Mouse (Mus musculus) limb, embryonic 15.5 days (tissue): ENCODE data around the gene Pdf. TPM values are rescaled to one million over a fixed set of nuclear protein-coding genes. Genes with fewer than 3 reads are reported as not detected.

Source experiments
- ATAC-seq: fragments of 200-750 bp; cut with Nextera tagmentation; 2 replicates; pipeline ENCODE4 v1.8.0; 2017; ENCODE audit warnings: low read depth, moderate TSS enrichment; ENCODE audit not compliant: insufficient number of reproducible peaks, low FRiP score, low TSS enrichment
- H3K27ac ChIP-seq: fragments of 300-500 bp; sonication (generic); 2 replicates; pipeline ENCODE4 v1.5.1; 2015; ENCODE audit warnings: moderate library complexity, mild to moderate bottlenecking, inconsistent platforms
- H3K27me3 ChIP-seq: fragments of 300-500 bp; sonication (generic); 2 replicates; pipeline ENCODE4 v1.6.1; 2015; ENCODE audit warnings: inconsistent platforms
- H3K36me3 ChIP-seq: fragments of 300-500 bp; sonication (generic); 2 replicates; pipeline ENCODE4 v1.6.1; 2015; ENCODE audit warnings: inconsistent platforms
- H3K4me1 ChIP-seq: fragments of 300-500 bp; sonication (generic); 2 replicates; pipeline ENCODE4 v1.6.1; 2015; ENCODE audit warnings: inconsistent platforms
- H3K4me2 ChIP-seq: fragments of 300-500 bp; sonication (generic); 2 replicates; pipeline ENCODE4 v1.6.1; 2015; ENCODE audit warnings: mild to moderate bottlenecking, inconsistent platforms
- H3K4me3 ChIP-seq: fragments of 300-500 bp; sonication (generic); 2 replicates; pipeline ENCODE4 v1.5.1; 2015; ENCODE audit warnings: mild to moderate bottlenecking, inconsistent platforms
- H3K9ac ChIP-seq: fragments of 300-500 bp; sonication (generic); 2 replicates; pipeline ENCODE4 v1.6.1; 2015; ENCODE audit warnings: inconsistent platforms
- H3K9me3 ChIP-seq: fragments of 300-500 bp; sonication (generic); 2 replicates; pipeline ENCODE4 v1.6.1; 2016; ENCODE audit warnings: inconsistent platforms
- WGBS: fragments of 180-500 bp; shearing (Covaris S2); methylation state at CpG from one replicate; pipeline ENCODE4 v1.1.7; 2015; 5-methylcytosine and 5-hydroxymethylcytosine counted together
- polyA plus RNA-seq: library from polyadenylated mRNA; unstranded; fragments of >200 nt; fragmentation: Nextera tagmentation; extraction: Ambion mirVana; gene quantifications from 2 replicates; pipeline ENCODE4 v1.2.1, GENCODE M21; 2015

The Pdf gene
- polyA plus RNA-seq, 1 experiment from 2014 or later, result 43.8 TPM

GRCm38 (mm10) chr8:107065511-107066496, 17.4 kb upstream of the Pdf start, which contains the start of gene Tmed6:
Gene Tmed6, minus strand, starts transcription at chr8:107065644.
- no peak for ATAC-seq
- no peak within 1 kb of the TSS for H3K9ac ChIP-seq

GRCm38 (mm10) chr8:107062613-107063012, 14.2 kb upstream of the Pdf start:
- no peak overlapping the region for H3K4me2 ChIP-seq
- 92% methylated on average over 1 of the region's 1 CpGs for WGBS
- no peaks in the 10 kb centered on the region for H3K27me3 ChIP-seq
- no peak overlapping the region for H3K4me3 ChIP-seq
- H3K36me3 ChIP-seq, result peaks cover 19% of the 10 kb centered on the region
- no peak for ATAC-seq
- no peaks in the 10 kb centered on the region for H3K9me3 ChIP-seq
- peaks cover 5% of the 10 kb centered on the region for H3K4me1 ChIP-seq
- no peak overlapping the region for H3K9ac ChIP-seq
- no peak overlapping the region for H3K27ac ChIP-seq

More at GRCm38 (mm10) chr8:107065511-107066496, 17.4 kb upstream of the Pdf start, which contains the start of gene Tmed6:
- Histone ChIP-seq H3K27me3 (no peaks in the 10 kb centered on the region), H3K36me3 (peaks cover 25% of the 10 kb centered on the region), H3K4me2 (no peak within 1 kb of the TSS), H3K4me3 (no peak within 1 kb of the TSS), H3K27ac (no peak within 1 kb of the TSS), H3K9me3 (no peaks in the 10 kb centered on the region), H3K4me1 (no peaks in the 10 kb centered on the region)
- 54% methylated on average over 17 of the region's 17 CpGs for WGBS

- Histone ChIP-seq H3K9ac (peak overlapping the region; percentile 69), H3K9me3 (no peaks in the 10 kb centered on the region), H3K4me1 (peaks cover 23% of the 10 kb centered on the region), H3K4me2 (peak overlapping the region; percentile 89), H3K27ac (peak overlapping the region; percentile 65), H3K27me3 (no peaks in the 10 kb centered on the region), H3K36me3 (peaks cover 44% of the 10 kb centered on the region), H3K4me3 (peak overlapping the region; percentile 100)
- under 1% methylated on average over 33 of the region's 33 CpGs for WGBS
- peak; percentile 53 for ATAC-seq
These were observed 8.6 kb upstream of the Pdf start for GRCm38 (mm10) chr8:107056973-107057369.

GRCm38 (mm10) chr8:107056076-107056972, 7.9 kb upstream of the Pdf start, which contains the start of the genes Cog8 and Nip7:
Gene Cog8, minus strand, starts transcription at chr8:107056689.
Gene Nip7, plus strand, starts transcription at chr8:107056877.
- peak within 1 kb of the TSS; percentile 82 for H3K27ac ChIP-seq
- peak; percentile 91 for ATAC-seq
- H3K4me2 ChIP-seq, result peak within 1 kb of the TSS; percentile 89
- no peaks in the 10 kb centered on the region for H3K9me3 ChIP-seq
- H3K36me3 ChIP-seq, result peaks cover 51% of the 10 kb centered on the region
- WGBS, result under 1% methylated on average over 88 of the region's 88 CpGs
- no peaks in the 10 kb centered on the region for H3K27me3 ChIP-seq
- H3K9ac ChIP-seq, result peak within 1 kb of the TSS; percentile 89
- H3K4me1 ChIP-seq, result peaks cover 23% of the 10 kb centered on the region
- H3K4me3 ChIP-seq, result peak within 1 kb of the TSS; percentile 100

DNA sequence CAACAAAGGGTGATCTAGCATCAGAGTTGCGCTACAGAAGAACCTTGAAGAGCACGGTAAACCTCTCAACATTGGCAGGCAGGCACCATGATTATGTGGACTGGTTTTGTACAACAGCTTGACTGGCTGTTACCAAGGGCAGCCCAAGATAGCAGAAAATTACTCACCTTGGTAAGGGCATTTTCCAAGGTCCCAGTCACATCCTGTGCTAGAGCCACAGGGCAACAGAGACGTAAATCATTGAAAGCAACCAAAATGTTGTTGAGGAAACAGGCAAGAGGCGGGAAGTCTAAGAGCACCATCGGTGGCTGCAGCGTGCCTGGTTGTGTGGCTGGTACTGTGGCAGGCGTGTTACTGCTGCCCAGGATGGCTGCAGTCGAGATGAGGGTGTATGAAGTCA, 3.6 kb upstream of the Pdf start:
- Histone ChIP-seq H3K4me1 (peaks cover 27% of the 10 kb centered on the region), H3K4me3 (no peak overlapping the region), H3K27me3 (no peaks in the 10 kb centered on the region), H3K27ac (no peak overlapping the region), H3K9me3 (no peaks in the 10 kb centered on the region), H3K4me2 (no peak overlapping the region), H3K36me3 (peaks cover 48% of the 10 kb centered on the region), H3K9ac (no peak overlapping the region)
- WGBS, result 95% methylated on average over 8 of the region's 8 CpGs
- ATAC-seq, result no peak

DNA sequence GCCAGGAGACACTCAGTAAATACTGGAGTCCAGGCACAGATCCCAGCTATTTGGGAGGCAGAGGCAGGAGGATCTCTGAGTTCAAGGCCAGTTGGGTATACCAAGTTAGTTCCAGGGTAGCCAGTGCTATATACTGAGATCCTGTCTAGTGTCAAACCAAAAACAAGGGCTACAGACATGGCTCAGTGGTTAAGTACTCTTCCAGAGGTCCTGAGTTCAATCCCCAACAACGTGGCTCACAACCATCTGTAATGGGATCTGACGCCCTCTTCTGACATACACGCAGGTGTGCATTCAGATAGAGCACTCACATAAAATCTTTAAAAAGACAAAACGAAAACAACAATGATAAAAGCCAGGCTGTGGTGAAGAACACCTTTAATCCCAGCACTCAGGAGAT, 1.1 kb upstream of the Pdf start:
- H3K4me3 ChIP-seq, result peak overlapping the region; percentile 91
- H3K36me3 ChIP-seq, result peaks cover 70% of the 10 kb centered on the region
- peaks cover 17% of the 10 kb centered on the region for H3K4me1 ChIP-seq
- H3K4me2 ChIP-seq, result peak overlapping the region; percentile 86
- WGBS, result 90% methylated on average over 4 of the region's 4 CpGs
- no peak overlapping the region for H3K27ac ChIP-seq
- no peaks in the 10 kb centered on the region for H3K9me3 ChIP-seq
- H3K27me3 ChIP-seq, result no peaks in the 10 kb centered on the region
- H3K9ac ChIP-seq, result no peak overlapping the region
- no peak for ATAC-seq

DNA sequence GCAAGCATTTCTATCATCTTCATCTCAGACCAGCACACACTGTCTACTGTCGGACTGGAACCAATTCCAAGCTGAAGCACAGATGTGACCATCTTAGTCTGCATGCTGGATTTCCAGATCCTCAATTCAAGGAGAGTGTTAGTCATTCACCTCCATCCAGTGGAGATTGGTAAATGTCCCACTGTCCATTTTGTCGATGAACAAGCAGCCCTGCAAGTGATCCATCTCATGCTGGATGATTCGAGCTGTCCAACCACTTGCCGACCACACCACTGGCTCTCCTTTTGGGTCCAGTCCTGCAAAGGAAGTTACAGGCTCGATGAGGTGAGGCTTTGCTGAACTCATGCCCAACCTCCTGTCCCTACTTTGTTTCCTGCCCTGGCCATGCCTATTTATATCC, 1.4 kb downstream of the Pdf start:
- Histone ChIP-seq H3K9ac (no peak overlapping the region), H3K9me3 (no peaks in the 10 kb centered on the region), H3K4me1 (peaks cover 17% of the 10 kb centered on the region), H3K4me2 (0 out of 2 replicates have a peak overlapping the region, but pooled peaks have one; percentile 86), H3K4me3 (peak overlapping the region; percentile 91), H3K27me3 (no peaks in the 10 kb centered on the region), H3K36me3 (peaks cover 73% of the 10 kb centered on the region), H3K27ac (no peak overlapping the region)
- ATAC-seq, result no peak
- WGBS, result 83% methylated on average over 5 of the region's 5 CpGs

GRCm38 (mm10) chr8:107045478-107045877, 2.9 kb downstream of the Pdf start:
- Histone ChIP-seq H3K4me1 (peaks cover 17% of the 10 kb centered on the region), H3K9me3 (no peaks in the 10 kb centered on the region), H3K27me3 (no peaks in the 10 kb centered on the region), H3K27ac (no peak overlapping the region), H3K9ac (no peak overlapping the region), H3K36me3 (peaks cover 74% of the 10 kb centered on the region), H3K4me3 (no peak overlapping the region), H3K4me2 (no peak overlapping the region)
- 88% methylated on average over 6 of the region's 6 CpGs for WGBS
- no peak for ATAC-seq

DNA sequence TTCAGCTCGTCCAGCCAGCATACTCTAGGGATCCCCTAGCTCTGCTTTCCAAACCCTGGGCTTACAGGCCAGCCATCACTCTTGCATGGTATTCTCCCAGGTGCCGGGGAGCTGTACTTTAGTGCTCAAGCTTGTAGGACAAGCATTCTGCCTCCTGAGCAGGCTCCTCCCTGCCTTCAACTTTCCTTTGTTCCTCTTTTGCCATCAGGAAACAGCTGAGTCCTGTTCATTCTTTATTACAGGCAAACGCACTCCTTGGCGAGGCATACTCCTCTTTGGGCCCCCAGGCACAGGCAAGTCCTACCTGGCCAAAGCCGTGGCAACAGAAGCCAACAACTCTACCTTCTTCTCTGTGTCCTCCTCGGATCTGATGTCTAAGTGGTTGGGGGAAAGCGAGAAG, 7.8 kb downstream of the Pdf start:
- Histone ChIP-seq H3K27me3 (no peaks in the 10 kb centered on the region), H3K4me2 (no peak overlapping the region), H3K4me3 (no peak overlapping the region), H3K27ac (no peak overlapping the region), H3K4me1 (no peaks in the 10 kb centered on the region), H3K36me3 (peaks cover 84% of the 10 kb centered on the region), H3K9ac (no peak overlapping the region), H3K9me3 (no peaks in the 10 kb centered on the region)
- ATAC-seq, result no peak
- 72% methylated on average over 7 of the region's 7 CpGs for WGBS

DNA sequence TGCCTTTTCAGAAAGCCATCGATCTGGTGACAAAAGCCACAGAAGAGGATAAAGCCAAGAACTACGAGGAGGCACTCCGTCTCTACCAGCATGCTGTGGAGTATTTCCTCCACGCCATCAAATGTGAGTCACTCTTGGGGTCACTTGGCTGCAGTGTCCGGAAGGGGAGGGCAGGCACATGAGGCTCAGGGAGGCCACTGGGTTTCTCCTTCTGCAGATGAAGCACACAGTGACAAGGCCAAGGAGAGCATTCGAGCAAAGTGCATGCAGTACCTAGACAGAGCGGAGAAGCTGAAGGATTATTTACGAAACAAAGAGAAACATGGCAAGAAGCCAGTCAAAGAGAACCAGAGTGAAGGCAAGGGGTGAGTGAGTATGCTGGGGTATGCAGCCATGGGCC, 11.8 kb downstream of the Pdf start:
- Histone ChIP-seq H3K27ac (no peak overlapping the region), H3K36me3 (peaks cover 46% of the 10 kb centered on the region), H3K4me1 (peaks cover 16% of the 10 kb centered on the region), H3K9me3 (no peaks in the 10 kb centered on the region), H3K4me3 (no peak overlapping the region), H3K9ac (no peak overlapping the region), H3K4me2 (no peak overlapping the region), H3K27me3 (no peaks in the 10 kb centered on the region)
- 92% methylated on average over 8 of the region's 8 CpGs for WGBS
- no peak for ATAC-seq

DNA sequence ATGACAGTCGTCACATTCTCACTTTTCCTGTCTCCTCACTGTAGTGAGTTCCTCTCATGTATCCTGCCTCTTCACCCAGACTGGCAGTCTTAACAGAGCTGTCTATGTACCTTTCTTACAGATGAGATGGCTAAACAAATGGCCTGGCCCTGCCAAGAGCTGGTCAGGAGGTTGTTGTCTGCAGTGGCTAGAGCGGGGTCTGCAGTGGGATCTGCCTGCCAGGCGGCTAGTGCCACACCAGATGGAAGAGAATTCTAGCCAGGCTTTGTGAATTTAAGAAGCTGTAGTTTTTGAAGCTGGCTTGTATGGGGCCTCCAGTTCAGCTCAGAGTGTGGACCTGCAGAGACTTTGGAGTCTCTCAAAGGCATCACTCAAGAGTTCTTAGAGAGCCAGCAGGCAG, 12.8 kb downstream of the Pdf start:
- peaks cover 16% of the 10 kb centered on the region for H3K4me1 ChIP-seq
- no peak overlapping the region for H3K27ac ChIP-seq
- no peak overlapping the region for H3K9ac ChIP-seq
- no peak overlapping the region for H3K4me3 ChIP-seq
- no peaks in the 10 kb centered on the region for H3K9me3 ChIP-seq
- ATAC-seq, result no peak
- 84% methylated on average over 3 of the region's 3 CpGs for WGBS
- H3K4me2 ChIP-seq, result no peak overlapping the region
- peaks cover 36% of the 10 kb centered on the region for H3K36me3 ChIP-seq
- no peaks in the 10 kb centered on the region for H3K27me3 ChIP-seq
